In the genomic region with DNA sequence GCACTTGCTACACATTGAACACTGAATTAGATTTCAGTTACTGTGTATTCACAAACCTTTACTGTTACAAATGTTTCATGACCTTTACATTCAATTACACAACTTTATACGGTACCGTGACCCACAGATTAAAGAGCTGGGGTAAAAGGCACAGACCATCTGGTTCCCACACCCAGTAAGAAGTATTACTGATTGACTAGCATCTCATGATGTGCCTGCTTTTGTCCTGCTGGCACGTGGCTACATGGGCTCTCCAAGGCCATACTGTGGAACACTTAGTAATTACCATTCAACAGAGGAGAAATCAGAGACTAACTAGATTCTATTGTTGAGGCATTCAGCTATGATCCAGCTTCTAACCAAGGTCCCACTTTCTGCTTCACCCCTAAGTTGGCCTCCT, we compare ENCODE assay signal across 20 mouse cellular contexts. TPM values are rescaled to one million over a fixed set of nuclear protein-coding genes. Genes with fewer than 3 reads are reported as not detected.
DNase-seq lines count a peak whose midpoint lies in the region; ATAC-seq lines count a peak whose summit lies in the region.
"Had no signal": no experiment of that assay in that cellular context is flagged by ENCODE, and none has a peak within 500 bp of the region (broad histone marks: within the 10 kb centered on the region; RNA-seq: fewer than 3 reads in every experiment).

No protein-coding gene starts in this region.

- DNase-seq in heart, embryonic 10.5 days (ENCODE audit: low spot score), result peak; percentile 33
- DNase-seq in heart, postnatal 14 days, result no peak
- DNase-seq in cerebellum, adult 11-12 months, result no peak
- no peak for DNase-seq in ovary, postnatal 14 days (ENCODE audit: low spot score)
- DNase-seq: adrenal gland, adult 2 months; adrenal gland, postnatal 10 days; adrenal gland, postnatal 25 days; cerebellum, adult 11 months; cerebellum, adult 2 months; cerebellum, adult 9-10 months; cerebellum, postnatal 25 days; forebrain, postnatal 0 days had no signal

- no peak overlapping the region for H3K4me3 ChIP-seq in heart, embryonic 10.5 days
- no peak overlapping the region for H3K4me3 ChIP-seq in intestine, embryonic 16.5 days (ENCODE audit: low read length)
- H3K4me3 ChIP-seq: embryonic facial prominence, embryonic 10.5 days; embryonic facial prominence, embryonic 12.5 days; forebrain, embryonic 13.5 days; forebrain, embryonic 15.5 days had no signal

- no peaks in the 10 kb centered on the region for H3K36me3 ChIP-seq in heart, embryonic 10.5 days
- H3K36me3 ChIP-seq in intestine, embryonic 16.5 days (ENCODE audit: control insufficient read depth, insufficient read depth, low read length), result no peaks in the 10 kb centered on the region
- H3K36me3 ChIP-seq: embryonic facial prominence, embryonic 10.5 days; embryonic facial prominence, embryonic 12.5 days; forebrain, embryonic 15.5 days had no signal

- H3K27me3 ChIP-seq in heart, embryonic 10.5 days (ENCODE audit: insufficient read depth, poor library complexity, severe bottlenecking), result no peaks in the 10 kb centered on the region
- no peaks in the 10 kb centered on the region for H3K27me3 ChIP-seq in intestine, embryonic 16.5 days (replicated peaks; ENCODE audit: control insufficient read depth, insufficient read depth, low read length)
- H3K27me3 ChIP-seq: embryonic facial prominence, embryonic 12.5 days; forebrain, embryonic 13.5 days; forebrain, embryonic 15.5 days had no signal

- H3K4me2 ChIP-seq in intestine, embryonic 16.5 days (ENCODE audit: low read depth, low read length), result no peak overlapping the region
- H3K4me2 ChIP-seq: embryonic facial prominence, embryonic 12.5 days; forebrain, embryonic 13.5 days; forebrain, embryonic 15.5 days had no signal

- intact Hi-C loops in heart, postnatal 14 days (cut with DNase I), result no loop called here

- 87% methylated on average over 3 of the region's 3 CpGs for WGBS in heart, embryonic 10.5 days
- 71% methylated on average over 3 of the region's 3 CpGs for WGBS in intestine, embryonic 16.5 days

- peak; percentile 75 for ATAC-seq in intestine, embryonic 16.5 days
- ATAC-seq: forebrain, embryonic 13.5 days; forebrain, embryonic 15.5 days; forebrain, postnatal 0 days had no signal

- H3K4me1 ChIP-seq in heart, embryonic 10.5 days, result no peaks in the 10 kb centered on the region
- peaks cover 10% of the 10 kb centered on the region; the same call in 1 of the 2 replicates for H3K4me1 ChIP-seq in intestine, embryonic 16.5 days (ENCODE audit: control insufficient read depth, insufficient read depth, low read length)
- H3K4me1 ChIP-seq: embryonic facial prominence, embryonic 10.5 days; embryonic facial prominence, embryonic 12.5 days; forebrain, embryonic 13.5 days; forebrain, embryonic 15.5 days had no signal

- no peak overlapping the region for H3K27ac ChIP-seq in heart, embryonic 10.5 days
- H3K27ac ChIP-seq in intestine, embryonic 16.5 days (ENCODE audit: low read length), result peak overlapping the region; percentile 80
- H3K27ac ChIP-seq: embryonic facial prominence, embryonic 10.5 days; embryonic facial prominence, embryonic 12.5 days; forebrain, embryonic 13.5 days; forebrain, embryonic 15.5 days had no signal

- no peak overlapping the region for H3K9ac ChIP-seq in intestine, embryonic 16.5 days (ENCODE audit: low read depth, low read length)
- H3K9ac ChIP-seq: embryonic facial prominence, embryonic 12.5 days; forebrain, embryonic 13.5 days; forebrain, embryonic 15.5 days; forebrain, postnatal 0 days had no signal

- H3K9me3 ChIP-seq in heart, embryonic 10.5 days, result no peaks in the 10 kb centered on the region
- no peaks in the 10 kb centered on the region for H3K9me3 ChIP-seq in intestine, embryonic 16.5 days (ENCODE audit: control insufficient read depth, low read length)
- H3K9me3 ChIP-seq: embryonic facial prominence, embryonic 10.5 days; embryonic facial prominence, embryonic 12.5 days; forebrain, embryonic 13.5 days; forebrain, embryonic 15.5 days had no signal

RNA-seq across cellular contexts. Expression of a gene that starts 32.9 kb away (rescaled TPM):
- not detected in 2 replicates for polyA plus RNA-seq in heart, embryonic 10.5 days (2016; fragmentation: Nextera tagmentation; extraction: Ambion mirVana)
- total RNA-seq in heart, postnatal 14 days (2021), result under 1 TPM; 0.20 to 0.41 TPM
- polyA plus RNA-seq in intestine, embryonic 16.5 days (2015; fragmentation: Nextera tagmentation; extraction: Ambion mirVana), result 28.9 and 29.8 TPM in 2 replicates
- total RNA-seq: MEL had no signal
- polyA plus RNA-seq: C2C12; embryonic facial prominence, embryonic 10.5 days; forebrain, embryonic 11.5 days had no signal

Comparison
In these comparisons a context has a peak if more than half of its experiments do, and no peak if none do; other contexts are left out.
1. RNA of a gene that starts 32.9 kb away (polyA plus RNA-seq): 28.9 to 29.8 TPM in intestine, embryonic 16.5 days; not detected in heart, embryonic 10.5 days; every median in the first group is over 10 times any median in the second.